Mouse (Mus musculus): ENCODE data around the gene Dpp6.
A peak's percentile ranks its signal among the peaks of the same experiment; 100 is the strongest.
"Not testable (repeated sequence)": the region's sequence is repeated elsewhere in the genome, so short reads cannot be mapped to it uniquely, and the experiment has no call there.

Gene Dpp6

GRCm38 (mm10) chr5:27486138-27486537 is 669.1 kb downstream of the Dpp6 start:
- no peak for DNase-seq (ENCODE audit: low spot score in 2 of 2)

- DNase-seq (ENCODE audit: low spot score in 2 of 2): no peak
Observed at GRCm38 (mm10) chr5:27490942-27491341, 673.9 kb downstream of the Dpp6 start.

- DNase-seq (ENCODE audit: low spot score in 2 of 2): not testable (repeated sequence)
Observed at GRCm38 (mm10) chr5:27501338-27501737, 684.3 kb downstream of the Dpp6 start, which contains the start of gene Speer4b. Gene Speer4b, minus strand, starts transcription at chr5:27501438.

- DNase-seq (ENCODE audit: low spot score in 2 of 2): no peak
Observed at GRCm38 (mm10) chr5:27518716-27519115, 701.7 kb downstream of the Dpp6 start.

- DNase-seq (ENCODE audit: low spot score in 2 of 2): no peak
Observed at GRCm38 (mm10) chr5:27526906-27527305, 709.9 kb downstream of the Dpp6 start.

- DNase-seq (ENCODE audit: low spot score in 2 of 2): no peak
Observed at GRCm38 (mm10) chr5:27544816-27545270, 727.8 kb downstream of the Dpp6 start.

GRCm38 (mm10) chr5:27549291-27549690 is 732.3 kb downstream of the Dpp6 start:
- DNase-seq (ENCODE audit: low spot score in 2 of 2): no peak

GRCm38 (mm10) chr5:27565700-27566099 is 748.7 kb downstream of the Dpp6 start:
- no peak for DNase-seq (ENCODE audit: low spot score in 2 of 2)

- no peak for DNase-seq (ENCODE audit: low spot score in 2 of 2)
Observed at GRCm38 (mm10) chr5:27587970-27588758, 771.2 kb downstream of the Dpp6 start.

- no peak for DNase-seq (ENCODE audit: low spot score in 2 of 2)
Observed at GRCm38 (mm10) chr5:27604132-27604531, 787.1 kb downstream of the Dpp6 start.

- peak; percentile 46 to 73 for DNase-seq (ENCODE audit: low spot score in 2 of 2)
Observed at GRCm38 (mm10) chr5:27615769-27616168, 798.8 kb downstream of the Dpp6 start.

- DNase-seq (ENCODE audit: low spot score in 2 of 2): no peak
Observed at GRCm38 (mm10) chr5:27621811-27622210, 804.8 kb downstream of the Dpp6 start.

GRCm38 (mm10) chr5:27623876-27624275 is 806.9 kb downstream of the Dpp6 start:
- no peak for DNase-seq (ENCODE audit: low spot score in 2 of 2)

- DNase-seq (ENCODE audit: low spot score in 2 of 2): no peak
Observed at GRCm38 (mm10) chr5:27632151-27632550, 815.1 kb downstream of the Dpp6 start.

GRCm38 (mm10) chr5:27635941-27636340 is 818.9 kb downstream of the Dpp6 start:
- no peak for DNase-seq (ENCODE audit: low spot score in 2 of 2)

- no peak for DNase-seq (ENCODE audit: low spot score in 2 of 2)
Observed at GRCm38 (mm10) chr5:27641876-27642275, 824.9 kb downstream of the Dpp6 start.

- DNase-seq (ENCODE audit: low spot score in 2 of 2): no peak
Observed at GRCm38 (mm10) chr5:27651879-27652814, 835.1 kb downstream of the Dpp6 start.

GRCm38 (mm10) chr5:27656101-27656500 is 839.1 kb downstream of the Dpp6 start:
- no peak for DNase-seq (ENCODE audit: low spot score in 2 of 2)

- no peak for DNase-seq (ENCODE audit: low spot score in 2 of 2)
Observed at GRCm38 (mm10) chr5:27657672-27658071, 840.7 kb downstream of the Dpp6 start.

- DNase-seq (ENCODE audit: low spot score in 2 of 2): no peak
Observed at GRCm38 (mm10) chr5:27658165-27658564, 841.2 kb downstream of the Dpp6 start.

GRCm38 (mm10) chr5:27658569-27658968 is 841.6 kb downstream of the Dpp6 start:
- no peak for DNase-seq (ENCODE audit: low spot score in 2 of 2)

GRCm38 (mm10) chr5:27659019-27659418 is 842.0 kb downstream of the Dpp6 start:
- DNase-seq (ENCODE audit: low spot score in 2 of 2): no peak
